Mouse (Mus musculus) liver, postnatal 0 days (tissue): ENCODE results near the gene Hist2h4.
"Not testable (repeated sequence)": the region's sequence is repeated elsewhere in the genome, so short reads cannot be mapped to it uniquely, and the experiment has no call there.

Experiments used
- CTCF ChIP-seq: sonication (generic); IDR thresholded peaks from 2 replicates; pipeline ENCODE4 v1.5.1; 2016; ENCODE audit warnings: antibody characterized with exemption, low read depth
- EP300 ChIP-seq: IDR thresholded peaks from 2 replicates; pipeline ENCODE4 v1.6.1; 2016; ENCODE audit warnings: antibody characterized with exemption, low read depth, mild to moderate bottlenecking

- TF ChIP-seq CTCF, EP300: not testable (repeated sequence)
Observed at GRCm38 (mm10) chr3:96290727-96291126, 27.6 kb upstream of the Hist2h4 start.
